Mouse (Mus musculus) large intestine, adult 2 months (tissue): ENCODE data around the gene Ids. TPM values are rescaled to one million over a fixed set of nuclear protein-coding genes. Genes with fewer than 3 reads are reported as not detected.
"Not testable (repeated sequence)": the region's sequence is repeated elsewhere in the genome, so short reads cannot be mapped to it uniquely, and the experiment has no call there.

Experiments used
- DNase-seq: peaks from one replicate; pipeline ENCODE4 v3.0.0-alpha.2; 2012; ENCODE audit warnings: low read depth, low spot score
- WGBS: fragments of 180-500 bp; shearing (Covaris S2); methylation state at CpG from one replicate; pipeline ENCODE4 v1.1.7; 2018; 5-methylcytosine and 5-hydroxymethylcytosine counted together
- polyA plus RNA-seq: library from polyadenylated mRNA; depleted of rRNA; stranded (reverse); fragments of >200 nt; gene quantifications from 2 replicates; pipeline ENCODE4 v1.2.3, GENCODE M21; 2012; rRNA removed

Gene Ids
- polyA plus RNA-seq = 7.6 and 10.4 TPM in 2 replicates

DNA sequence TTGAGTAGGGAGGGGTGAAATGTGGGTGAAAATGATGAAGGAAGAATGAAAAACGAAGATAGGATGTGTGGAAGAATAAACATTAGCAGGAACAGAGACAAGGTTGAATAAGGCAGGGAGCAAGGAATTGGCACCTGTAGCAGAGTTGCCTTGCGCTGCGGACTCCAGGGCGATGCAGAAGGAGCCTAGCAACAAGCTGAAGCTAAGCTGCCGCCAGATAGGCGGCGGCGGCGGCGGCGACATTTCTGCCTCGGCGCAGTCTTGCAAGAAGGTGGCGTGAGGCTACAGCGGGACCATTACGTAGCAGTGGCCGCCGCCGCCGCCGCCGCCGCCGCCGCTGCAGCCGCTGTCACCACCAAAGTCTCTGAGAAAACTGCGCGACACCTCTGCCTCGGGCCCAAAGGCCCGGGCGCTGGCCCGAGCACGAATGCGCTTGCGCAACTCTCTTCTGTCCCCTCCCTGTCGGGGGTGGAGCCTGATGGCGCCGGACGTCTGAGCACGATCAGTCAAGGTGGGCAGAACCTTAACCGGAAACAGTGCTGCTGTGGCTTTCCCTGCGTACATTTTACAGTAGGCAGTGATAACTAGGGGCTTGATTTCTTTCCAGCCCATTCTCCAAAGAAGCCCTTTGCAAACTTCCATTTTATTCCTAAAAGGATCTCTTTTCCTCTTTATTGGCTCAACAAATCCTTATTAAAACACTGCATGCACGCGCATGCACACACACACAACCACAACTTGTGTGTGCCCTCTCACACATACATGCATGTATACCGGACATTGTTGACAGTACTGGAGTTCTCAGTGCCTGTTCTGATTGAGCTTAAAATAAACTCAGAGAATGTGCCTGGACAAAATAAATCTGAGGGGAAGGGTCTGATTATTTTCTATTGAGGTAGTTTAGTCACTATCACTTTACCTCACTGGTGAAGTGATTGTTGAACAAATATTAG lies at the start of gene Ids:
Gene Ids, minus strand, starts transcription at position 424 of the 953 bp plus-strand sequence.
- DNase-seq = peak; percentile 43
- whole genome bisulfite sequencing = 15% methylated on average over 45 of the region's 45 CpGs

DNA sequence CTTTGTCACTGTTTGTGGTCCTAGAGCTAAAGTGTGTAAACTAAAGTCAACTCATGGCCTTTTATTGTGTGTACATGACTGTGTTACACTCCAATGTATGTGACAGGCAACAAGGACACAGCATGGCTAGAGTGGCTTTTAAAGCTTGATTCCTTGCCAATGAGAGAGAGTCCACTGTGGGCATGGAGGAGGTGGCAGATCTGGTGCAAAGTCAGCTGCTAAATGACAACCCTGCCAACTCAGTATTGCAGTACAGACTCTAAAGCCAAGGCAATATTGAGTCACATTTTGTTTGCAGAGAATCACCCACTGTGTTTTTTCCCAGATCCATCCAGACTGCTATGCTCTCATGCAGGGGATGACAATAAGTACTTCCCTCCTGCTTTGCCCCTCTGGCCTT lies 27.8 kb upstream of the Ids start:
- DNase-seq = not testable (repeated sequence)

DNA sequence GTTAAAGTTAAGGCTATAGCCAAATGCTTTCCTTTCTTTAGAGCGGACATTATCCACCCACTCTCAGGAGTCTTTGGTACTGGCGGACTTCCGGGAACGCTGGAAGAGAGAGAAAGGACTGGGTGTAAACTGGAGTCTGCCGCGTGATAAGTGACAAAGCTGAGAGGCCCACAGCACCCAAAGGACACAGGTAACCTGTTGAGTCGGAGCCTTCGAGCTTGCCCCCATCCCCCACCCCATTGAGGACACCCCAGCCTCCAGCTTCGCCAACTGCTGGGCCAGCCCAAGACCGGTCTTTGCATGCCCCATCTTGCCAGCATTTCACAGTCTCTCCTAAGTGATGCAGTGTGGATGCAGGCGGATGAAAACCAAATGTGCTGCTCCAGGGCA lies 21.1 kb upstream of the Ids start:
- no peak for DNase-seq
- 14% methylated on average over 11 of the region's 11 CpGs for WGBS

DNA sequence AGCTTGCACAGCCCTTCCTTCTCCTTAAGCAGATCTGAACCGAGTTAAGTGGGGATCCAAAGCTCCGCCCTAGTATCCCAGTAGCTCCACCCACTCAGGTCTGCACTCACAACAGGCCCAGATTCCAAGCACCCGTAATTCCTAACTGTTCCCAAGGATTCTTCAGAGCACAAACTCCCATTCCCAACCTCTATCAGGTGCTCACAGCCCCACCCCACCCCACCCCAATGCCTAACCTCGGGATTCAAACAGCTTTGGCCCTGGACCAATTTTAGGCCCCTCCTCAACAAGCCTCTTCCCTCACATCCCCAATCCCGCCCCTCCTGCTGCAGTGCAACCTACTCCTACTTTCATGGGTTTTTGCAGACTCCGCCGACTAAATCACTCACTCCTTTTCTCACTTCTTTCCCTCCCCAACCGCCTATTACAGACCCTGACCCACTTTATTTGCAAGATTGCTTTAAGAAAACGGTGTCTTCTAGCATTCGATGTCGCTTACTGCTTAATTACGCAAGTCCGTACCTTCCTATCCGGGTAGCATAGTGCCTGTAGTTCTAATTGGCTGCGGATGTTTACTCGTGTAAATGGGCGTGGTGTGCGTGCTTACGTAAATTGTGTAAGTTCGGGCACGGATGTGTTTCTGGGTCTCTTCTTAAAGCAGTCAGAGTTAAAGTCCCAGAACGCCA lies 20.5 kb upstream of the Ids start, which contains the start of gene 1110012L19Rik:
Gene 1110012L19Rik, plus strand, starts transcription at position 602 of the 686 bp plus-strand sequence.
- WGBS = 12% methylated on average over 22 of the region's 22 CpGs
- peak; percentile 71 for DNase-seq

DNA sequence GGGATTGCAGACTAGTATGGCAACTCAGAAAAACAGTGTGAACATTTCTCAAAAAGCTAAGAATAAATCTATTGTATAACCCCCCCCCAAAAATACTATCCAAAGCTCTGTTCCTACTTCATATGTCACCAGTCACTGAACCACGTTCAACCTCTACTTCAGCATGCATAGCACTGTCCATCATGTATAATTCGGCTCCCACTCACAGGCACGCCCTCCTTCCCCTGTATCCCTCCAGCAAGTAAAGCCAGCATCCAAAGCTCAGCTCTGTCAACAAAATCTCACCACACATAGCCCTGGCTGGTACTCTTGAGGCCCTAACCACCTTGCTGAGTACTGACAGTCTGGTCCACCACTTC lies 20.0 kb upstream of the Ids start:
- 41% methylated on average over 3 of the region's 3 CpGs for WGBS
- DNase-seq = no peak

DNA sequence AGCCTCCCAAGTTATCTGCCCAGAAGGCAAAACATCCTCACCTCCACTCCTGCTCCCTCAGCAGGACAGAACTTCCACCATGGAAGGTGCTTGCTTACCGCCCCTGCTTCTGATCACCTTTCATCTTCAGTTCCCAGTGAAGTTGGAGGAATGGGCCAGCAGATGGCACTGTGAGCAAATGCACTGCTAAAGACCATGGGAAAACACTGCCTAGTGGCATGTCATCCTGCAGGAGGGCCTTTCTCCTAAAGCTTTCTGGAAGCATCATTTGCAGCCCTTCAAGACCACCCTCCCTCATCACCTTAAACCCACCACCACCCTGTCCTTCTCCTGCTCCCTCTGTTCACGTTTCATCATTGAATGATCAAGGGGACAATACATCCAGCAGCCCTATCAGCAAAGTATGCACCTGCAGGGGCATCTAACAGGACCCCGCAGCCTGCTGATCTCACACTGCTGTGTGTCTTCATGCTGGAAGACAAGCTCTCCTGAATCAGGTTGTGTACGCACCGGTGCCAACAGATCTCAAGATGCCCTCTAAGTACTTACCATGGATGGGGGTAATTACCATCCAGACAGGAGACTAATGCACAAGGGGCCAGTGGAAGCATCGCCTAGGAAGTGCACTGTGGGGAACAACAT lies 9.7 kb upstream of the Ids start:
- DNase-seq = not testable (repeated sequence)
- 68% methylated on average over 6 of the region's 6 CpGs for WGBS

DNA sequence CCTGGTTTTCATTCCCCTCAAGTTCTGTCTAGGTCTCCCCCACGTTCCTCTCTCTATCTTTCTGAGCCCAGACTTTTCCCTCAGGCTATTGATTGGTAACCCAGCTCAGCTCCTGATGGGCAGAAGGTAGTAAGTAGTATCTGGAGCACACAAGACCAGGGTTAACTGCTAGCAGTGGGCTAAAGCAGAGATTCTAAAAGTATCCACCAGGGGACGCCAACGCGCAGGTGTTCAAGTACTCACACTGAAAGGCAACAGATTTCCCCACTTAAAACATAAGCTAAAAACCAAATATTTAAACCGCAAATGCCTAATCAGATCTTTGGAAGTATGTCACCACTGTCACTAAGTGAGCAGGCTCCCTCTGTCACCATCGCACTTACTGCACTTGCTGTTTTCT lies 4.9 kb upstream of the Ids start:
- not testable (repeated sequence) for DNase-seq
- WGBS = 23% methylated on average over 1 of the region's 6 CpGs

DNA sequence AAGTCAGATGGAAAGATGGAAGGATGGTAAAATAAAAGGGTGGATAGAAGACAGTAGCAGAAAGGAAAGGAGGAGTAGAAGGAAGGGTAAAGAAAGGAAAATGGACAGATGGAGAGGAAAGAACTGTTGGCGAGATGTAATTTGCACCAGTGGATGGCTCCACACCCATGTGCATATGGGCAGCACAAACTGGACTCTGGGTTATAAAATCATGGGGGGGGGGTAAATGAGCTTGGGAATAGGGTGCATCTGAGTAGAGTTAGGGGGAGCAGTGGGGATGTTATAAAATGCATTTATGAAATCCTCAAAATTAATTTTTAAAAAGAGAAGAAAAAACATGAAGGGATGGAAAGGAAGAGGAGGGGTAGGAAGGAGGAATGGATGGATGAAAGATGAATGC lies 682 bp downstream of the Ids start:
- WGBS = 57% methylated on average over 1 of the region's 1 CpGs
- DNase-seq = no peak

DNA sequence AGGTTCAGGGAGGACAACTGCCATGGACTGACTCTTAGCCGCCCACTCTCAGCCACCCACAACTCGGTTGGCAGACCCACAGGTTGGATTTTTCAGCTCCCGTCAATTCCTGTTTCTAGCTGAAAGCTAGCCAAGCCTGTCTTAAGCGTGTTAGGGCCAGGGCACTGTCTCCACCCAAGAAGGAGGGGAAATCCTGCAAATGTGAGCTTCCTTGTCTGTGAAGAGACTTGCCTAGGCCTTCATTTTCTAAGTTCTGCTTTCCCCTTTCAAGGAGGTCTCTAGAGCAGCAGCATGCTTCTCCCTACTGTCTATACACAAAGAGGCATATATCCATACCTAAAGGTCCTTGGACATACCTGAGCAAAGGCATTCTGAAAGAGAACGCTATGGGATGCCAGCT lies 1.4 kb downstream of the Ids start:
- no peak for DNase-seq
- 67% methylated on average over 5 of the region's 5 CpGs for WGBS

DNA sequence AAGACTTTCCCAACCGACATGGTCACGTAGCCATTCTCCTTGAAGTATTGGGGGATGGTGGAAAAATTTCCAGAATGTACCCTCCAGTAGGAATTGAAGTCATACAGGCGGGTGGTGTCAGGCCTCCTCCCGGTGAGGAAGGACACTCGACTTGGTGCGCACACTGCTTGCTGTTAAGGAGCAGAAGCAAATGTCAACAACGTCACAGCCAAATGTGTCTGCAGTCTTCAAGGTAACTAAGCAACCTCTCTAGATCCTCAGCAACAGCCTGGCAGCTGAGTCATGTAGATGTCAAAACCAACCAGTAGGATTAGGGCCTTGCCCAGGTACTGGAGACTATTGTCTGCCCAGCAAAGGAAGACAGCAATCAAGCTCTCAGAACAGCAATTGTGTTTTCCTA lies 1.9 kb downstream of the Ids start:
- no peak for DNase-seq
- WGBS = 80% methylated on average over 7 of the region's 7 CpGs

DNA sequence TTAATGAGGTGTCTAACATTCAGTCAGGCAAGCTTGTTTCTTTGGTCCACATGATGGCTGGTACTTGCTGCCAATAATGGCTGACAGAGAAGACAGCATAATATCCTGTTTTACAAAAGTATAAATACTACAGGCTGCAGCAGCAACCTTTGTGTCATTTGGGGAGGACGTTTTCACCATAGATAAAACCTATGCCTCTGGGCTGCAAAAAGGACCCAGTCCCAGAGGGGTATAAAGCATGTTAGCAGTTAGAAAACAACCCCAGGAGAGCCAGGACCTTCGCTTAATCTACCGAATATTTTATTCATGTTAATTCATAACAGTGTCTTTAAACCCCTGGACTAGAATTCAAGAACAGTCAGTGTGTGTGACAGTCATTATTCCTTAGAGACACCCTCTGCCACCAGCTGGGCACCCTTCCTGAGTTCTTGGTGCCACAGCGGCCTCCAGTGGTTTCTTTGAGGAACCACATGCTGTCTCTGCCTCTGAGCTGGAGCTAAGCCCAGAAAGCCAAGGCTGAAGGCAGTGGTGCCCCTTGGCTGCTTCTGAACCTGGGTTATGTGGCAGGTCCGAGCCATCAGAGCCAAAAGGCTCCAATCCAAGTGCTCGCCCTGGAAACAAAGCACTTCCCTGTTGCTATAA lies 34.6 kb downstream of the Ids start:
- DNase-seq = peak; percentile 1
- 22% methylated on average over 6 of the region's 6 CpGs for WGBS

DNA sequence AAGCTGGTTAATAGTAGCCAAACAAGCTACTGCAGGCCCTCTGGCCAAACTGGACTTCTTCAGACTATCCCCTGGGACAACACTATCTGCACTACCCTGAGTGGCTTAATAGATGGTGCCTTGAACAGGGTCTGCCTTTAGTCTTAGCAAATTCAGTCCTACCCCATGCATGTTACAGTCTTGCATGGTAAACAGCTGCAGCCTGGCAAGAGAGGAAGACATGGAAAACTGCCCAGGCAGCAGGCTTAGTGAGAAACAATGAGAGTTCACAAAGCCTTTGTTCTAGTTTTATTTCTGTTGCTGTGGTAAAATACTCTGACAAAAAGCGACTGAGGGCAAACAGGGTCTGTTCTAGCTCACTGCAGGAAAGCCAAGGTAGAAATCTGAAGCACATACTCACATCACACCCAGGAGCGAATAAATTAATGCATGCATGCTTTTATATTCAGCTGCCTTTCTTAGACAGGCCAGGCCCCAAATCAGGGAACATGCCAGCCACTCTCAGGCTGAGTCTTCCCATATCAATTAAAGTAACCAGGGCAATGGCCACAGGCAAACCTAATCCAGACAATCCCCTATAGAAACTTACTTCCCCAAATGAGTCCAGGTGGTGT lies 36.2 kb downstream of the Ids start:
- 69% methylated on average over 2 of the region's 2 CpGs for WGBS

DNA sequence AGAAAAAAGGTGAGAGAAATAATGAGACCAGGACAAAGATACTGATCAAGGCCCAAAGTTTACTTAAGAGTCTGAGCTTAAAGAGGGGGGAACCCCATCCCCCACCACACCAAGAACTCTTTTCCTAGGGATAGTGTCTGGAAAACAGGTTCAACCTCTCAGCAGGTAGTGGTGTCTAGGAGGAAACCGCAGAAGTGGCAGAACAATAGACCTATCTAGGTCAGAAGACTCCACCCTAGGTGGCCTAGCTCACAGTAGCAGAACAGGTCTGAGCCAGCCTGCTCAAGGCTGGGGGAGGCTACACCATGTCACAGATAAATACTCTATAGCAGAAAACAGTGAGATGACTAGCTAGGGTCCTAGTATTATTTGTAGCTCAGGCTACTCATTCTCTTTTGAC lies 37.2 kb downstream of the Ids start:
- 52% methylated on average over 1 of the region's 1 CpGs for WGBS
- DNase-seq = no peak

More for the DNA sequence above, 36.2 kb downstream of the Ids start:
- no peak for DNase-seq

DNA sequence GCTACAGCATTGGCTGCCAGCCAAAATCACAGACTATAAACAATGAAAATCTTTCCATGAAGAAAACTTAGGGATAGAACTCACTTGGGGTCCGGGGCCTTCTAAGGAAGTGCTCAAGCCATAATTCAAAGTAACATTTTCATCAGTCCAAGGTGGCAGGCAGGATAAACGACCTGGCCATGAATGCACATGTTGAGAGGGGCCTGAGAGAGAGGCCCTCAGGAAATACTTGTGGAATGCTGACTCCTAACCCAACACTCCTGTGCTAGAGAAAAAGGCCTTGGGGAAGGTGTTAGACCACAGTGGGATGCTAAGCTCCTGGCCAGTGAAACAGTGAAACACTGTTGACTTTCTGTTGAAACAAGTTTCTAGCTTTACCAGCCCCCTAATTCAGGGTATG lies 45.6 kb downstream of the Ids start:
- no peak for DNase-seq
- WGBS = 24% methylated on average over 2 of the region's 2 CpGs

DNA sequence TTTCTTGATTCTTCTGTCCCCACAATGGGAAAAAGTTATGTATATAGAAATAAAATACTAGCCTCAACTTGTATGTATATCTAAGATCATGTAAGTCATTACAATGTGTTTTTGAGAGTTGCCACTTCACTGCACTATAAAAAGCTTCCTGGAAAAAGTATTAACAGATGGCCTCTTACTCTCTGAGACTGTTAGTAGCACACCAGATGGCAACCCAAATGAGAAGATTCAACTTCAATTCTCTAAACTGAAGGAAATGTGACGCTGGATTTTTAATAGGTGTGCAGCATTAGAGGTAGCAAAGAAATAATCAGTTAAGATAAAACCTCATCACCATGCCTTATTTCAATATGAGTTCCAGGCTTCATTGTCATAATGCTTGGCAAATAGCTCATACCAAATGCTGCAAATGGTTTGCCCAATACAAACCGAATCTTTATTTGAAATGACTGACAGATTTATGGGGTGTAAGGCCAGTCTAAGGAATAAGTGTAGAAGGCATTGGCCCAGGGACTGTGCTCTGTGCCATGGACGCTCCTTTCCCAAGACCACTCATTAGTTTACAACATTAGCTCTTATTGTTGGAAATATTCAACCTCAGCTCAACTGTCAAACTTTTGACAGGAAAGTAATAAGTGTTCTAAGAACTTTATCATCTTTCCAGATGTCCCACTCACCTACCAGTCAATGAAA lies 49.8 kb downstream of the Ids start:
- no peak for DNase-seq

More for the DNA sequence above, 49.8 kb downstream of the Ids start:
- WGBS = 66% methylated on average over 3 of the region's 3 CpGs
